Mouse (Mus musculus) gastrocnemius, adult 18-20 months (tissue): ENCODE measurements at regions not wholly inside any gene's neighbourhood (a gene's known extent, or its start where the extent isn't known, plus 50 kb on each side); places are given as distances from the start of the nearest gene placed in this dataset.

Source experiments
- DNase-seq: peaks from one replicate; pipeline ENCODE4 v3.0.0; 2021; ENCODE audit warnings: low spot score

DNA sequence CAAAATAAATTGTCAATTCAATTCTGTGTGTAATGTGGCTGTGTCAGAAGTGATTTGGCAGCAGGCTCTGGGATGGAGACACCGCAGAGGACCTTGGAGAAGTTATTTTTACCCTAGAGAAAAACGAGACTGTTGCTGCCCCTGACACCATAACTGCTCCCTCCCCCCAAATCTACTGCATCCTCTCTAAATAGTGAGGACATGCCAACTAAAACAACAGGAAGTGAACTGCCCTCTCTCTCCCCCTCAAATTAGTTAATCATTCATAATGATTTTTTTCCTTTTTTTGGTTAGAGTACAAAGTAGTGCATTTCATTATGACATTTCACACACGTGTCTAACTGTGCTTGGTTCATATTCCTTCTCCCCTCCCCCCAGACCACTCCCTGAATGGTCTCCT, 55.6 kb upstream of the Pias1 start:
- DNase-seq: no peak

GRCm38 (mm10) chr9:63038031-63038430, 50.3 kb upstream of the Pias1 start:
- DNase-seq: no peak
